Mouse (Mus musculus) G1E (cell line): ENCODE data around the gene Dock11.

Experiments
- CTCF ChIP-seq: IDR thresholded peaks from 2 replicates; pipeline ENCODE4 v1.5.1; 2012; ENCODE audit warnings: low read depth, low read length, inconsistent platforms, mixed read lengths
- GATA1 ChIP-seq: IDR thresholded peaks from 2 replicates; pipeline ENCODE4 v1.6.1; 2012; ENCODE audit warnings: borderline replicate concordance, low read length, inconsistent platforms, mixed read lengths

DNA sequence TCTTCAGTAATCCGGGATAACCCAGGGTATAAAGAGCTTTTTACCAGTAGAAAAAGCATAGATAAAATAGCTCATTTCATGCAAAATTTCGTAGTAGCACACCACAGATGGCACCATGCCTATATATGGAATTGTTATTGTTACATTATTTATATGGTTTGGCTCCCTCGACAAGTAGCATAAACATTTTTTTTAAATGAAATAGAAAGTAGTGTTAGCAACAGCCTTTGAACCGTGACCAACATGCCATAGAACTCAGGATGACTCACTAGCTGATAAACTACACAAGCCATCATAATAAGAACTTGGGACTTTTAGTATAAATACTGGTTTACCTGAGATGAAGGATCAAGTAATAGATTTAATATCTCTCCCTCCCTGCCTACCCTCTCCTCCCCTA lies 188.5 kb downstream of the Dock11 start:
- no peak for TF ChIP-seq CTCF
- no peak for TF ChIP-seq GATA1
